Mouse (Mus musculus): ENCODE results near the gene Rab9.
"Not testable (repeated sequence)": the region's sequence is repeated elsewhere in the genome, so short reads cannot be mapped to it uniquely, and the experiment has no call there.

Rab9 gene

DNA sequence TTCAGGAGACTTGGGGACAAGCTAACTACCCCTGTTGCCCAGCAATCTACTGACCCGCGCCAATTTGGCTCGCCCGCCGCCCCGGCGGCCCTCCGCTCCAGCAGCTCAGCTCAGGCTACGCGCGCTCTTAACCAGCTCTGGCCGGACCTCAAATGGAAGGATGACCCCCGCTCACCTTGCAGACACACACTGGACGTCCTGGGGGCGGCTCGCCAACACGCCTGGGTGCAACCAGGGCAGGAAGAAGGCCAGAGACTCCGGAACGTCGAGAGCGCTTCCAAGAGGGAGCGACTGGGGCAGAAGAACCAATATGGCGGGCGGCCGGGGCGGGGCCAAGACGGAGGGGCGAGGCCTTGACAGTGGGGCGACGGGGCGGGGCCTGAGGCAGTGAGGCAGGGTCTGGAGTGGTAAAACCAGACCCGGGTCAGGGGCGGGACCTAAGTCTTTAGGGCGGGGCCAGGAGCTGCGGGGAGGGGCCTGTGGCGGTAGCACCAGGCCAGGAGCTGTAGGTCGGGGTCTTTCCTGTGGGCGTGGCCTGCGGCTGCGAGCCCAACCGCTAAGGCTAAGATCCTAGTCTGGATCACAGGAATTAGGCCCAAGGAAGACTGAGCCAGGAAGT, at the start of gene Rab9:
Rab9 (minus strand) TSS at position 503 of the 619 bp plus-strand sequence.
- peak; percentile 90 for DNase-seq (ENCODE audit: low spot score)

DNA sequence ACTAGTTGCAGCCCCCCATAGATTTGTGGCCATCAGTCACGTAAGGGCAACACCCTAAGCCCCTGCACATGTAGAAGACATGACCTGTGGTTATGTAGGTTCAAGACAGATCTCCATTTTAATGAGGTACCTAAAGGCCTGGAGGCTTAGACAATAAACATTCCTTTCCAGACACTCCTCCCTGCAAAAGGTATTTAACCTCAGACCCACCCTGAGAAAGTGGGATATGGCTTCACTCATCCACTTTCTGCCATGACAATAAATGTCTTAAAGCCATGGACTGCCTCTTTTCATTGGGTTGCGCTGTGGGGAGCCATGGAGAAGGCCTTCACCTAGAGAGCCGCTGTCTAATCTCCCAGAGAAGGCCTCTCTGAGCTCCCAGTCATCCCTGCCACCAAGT, 48.5 kb upstream of the Rab9 start:
- no peak for DNase-seq (ENCODE audit: low spot score)

- DNase-seq (ENCODE audit: low spot score) = no peak
Observed at GRCm38 (mm10) chrX:166525637-166526315, 46.1 kb upstream of the Rab9 start.

DNA sequence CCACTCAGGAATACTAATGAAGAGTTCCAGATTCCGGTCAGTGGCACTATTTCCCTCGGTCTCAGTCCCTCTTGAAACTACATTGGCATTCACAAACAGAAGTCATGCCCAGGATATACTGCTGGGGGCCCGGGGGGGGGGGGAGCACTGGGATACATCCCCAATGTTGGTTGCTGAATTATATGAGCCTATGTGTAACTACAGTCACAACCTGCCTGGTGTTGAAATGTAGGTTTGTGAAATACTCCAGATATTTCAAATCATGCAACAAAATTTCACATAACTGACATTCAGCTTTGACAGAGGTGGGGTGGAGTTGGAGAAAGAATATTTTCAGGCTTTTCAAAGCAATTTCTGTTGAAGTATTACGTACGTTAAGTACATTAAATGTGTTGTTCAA, 41.1 kb upstream of the Rab9 start:
- DNase-seq (ENCODE audit: low spot score) = no peak

DNA sequence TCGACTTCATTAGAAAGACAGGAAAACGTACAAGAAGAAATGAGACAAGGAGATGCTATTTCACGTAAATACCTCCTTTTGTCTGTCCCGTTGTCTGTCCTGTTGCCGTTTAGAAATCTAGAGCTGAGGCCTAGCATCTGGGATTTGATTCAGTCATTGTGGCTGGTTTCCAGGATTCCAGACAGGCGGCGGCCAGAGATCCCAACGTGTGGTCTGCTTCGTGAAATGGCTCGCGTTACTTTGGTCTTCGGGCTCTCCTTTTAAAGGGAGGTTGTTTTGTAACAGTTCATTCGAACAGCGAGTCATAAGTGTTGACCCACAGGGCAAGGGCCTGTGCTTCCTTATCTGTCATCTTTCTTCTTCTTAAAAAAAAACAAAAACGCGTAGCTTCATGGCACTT, 38.7 kb upstream of the Rab9 start, which contains the start of gene Tceanc:
Tceanc (minus strand) TSS at position 223 of the 400 bp plus-strand sequence.
- no peak for DNase-seq (ENCODE audit: low spot score)

DNA sequence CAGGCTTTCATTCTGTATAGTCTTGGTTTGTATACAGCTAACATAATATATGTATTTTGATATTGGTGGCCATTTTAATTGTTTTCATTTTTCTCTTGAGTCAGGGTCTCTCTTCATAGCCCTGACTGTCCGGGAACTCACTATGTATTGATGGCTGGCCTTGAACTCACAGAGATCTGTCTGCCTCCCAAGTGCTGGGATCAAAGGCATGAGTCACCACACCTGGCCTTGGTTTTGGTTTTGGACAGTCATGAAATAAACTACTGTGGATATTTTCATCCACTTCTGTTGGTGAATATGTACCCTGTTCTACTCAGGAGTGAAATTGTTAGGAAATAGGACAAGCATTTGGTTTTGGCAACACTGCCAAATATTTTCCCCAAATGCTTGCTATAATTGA, 37.0 kb upstream of the Rab9 start:
- no peak for DNase-seq (ENCODE audit: low spot score)

GRCm38 (mm10) chrX:166515923-166516322, 36.3 kb upstream of the Rab9 start:
- DNase-seq (ENCODE audit: low spot score) = no peak

DNA sequence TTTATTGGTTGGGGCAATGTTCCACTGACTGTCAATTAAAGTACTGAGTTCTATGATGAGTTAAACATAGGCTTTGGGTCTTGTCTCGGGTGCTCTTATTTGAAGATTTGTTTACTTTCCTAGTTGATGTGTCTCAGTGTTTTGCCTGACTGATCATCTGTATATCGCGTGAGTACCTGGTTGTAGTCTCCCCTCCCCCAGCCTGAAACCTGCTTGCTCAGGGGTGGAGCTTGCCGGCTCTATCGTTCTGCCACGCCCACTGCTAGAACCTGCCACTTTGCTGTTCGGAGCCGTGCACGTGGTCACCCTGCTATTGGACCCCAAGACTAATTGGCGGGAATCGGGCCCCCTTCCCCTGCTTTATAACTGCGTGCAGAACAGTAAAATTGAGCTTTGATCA, 34.4 kb upstream of the Rab9 start:
- DNase-seq (ENCODE audit: low spot score) = not testable (repeated sequence)

- peak; percentile 15 for DNase-seq (ENCODE audit: low spot score)
Observed at GRCm38 (mm10) chrX:166512071-166512470, 32.4 kb upstream of the Rab9 start.

DNA sequence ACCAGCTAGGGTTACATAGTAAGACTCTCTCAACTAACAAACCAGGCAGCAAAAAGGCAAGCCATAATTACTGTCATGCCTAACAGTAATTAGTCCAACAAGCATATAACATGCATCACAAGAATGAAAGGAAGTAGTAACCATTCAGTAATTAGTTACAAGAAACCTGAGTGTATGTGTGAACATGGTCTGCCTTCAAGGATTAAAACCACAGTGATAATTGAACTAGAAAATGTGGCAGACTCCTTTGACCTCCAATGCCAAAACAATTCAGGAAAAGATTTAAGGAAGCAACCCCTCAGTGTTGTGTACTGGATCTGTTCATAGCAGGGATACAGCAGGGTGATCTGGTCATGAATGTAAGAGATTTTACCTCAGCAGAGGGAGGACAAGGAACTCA, 31.4 kb upstream of the Rab9 start:
- DNase-seq (ENCODE audit: low spot score) = no peak

DNA sequence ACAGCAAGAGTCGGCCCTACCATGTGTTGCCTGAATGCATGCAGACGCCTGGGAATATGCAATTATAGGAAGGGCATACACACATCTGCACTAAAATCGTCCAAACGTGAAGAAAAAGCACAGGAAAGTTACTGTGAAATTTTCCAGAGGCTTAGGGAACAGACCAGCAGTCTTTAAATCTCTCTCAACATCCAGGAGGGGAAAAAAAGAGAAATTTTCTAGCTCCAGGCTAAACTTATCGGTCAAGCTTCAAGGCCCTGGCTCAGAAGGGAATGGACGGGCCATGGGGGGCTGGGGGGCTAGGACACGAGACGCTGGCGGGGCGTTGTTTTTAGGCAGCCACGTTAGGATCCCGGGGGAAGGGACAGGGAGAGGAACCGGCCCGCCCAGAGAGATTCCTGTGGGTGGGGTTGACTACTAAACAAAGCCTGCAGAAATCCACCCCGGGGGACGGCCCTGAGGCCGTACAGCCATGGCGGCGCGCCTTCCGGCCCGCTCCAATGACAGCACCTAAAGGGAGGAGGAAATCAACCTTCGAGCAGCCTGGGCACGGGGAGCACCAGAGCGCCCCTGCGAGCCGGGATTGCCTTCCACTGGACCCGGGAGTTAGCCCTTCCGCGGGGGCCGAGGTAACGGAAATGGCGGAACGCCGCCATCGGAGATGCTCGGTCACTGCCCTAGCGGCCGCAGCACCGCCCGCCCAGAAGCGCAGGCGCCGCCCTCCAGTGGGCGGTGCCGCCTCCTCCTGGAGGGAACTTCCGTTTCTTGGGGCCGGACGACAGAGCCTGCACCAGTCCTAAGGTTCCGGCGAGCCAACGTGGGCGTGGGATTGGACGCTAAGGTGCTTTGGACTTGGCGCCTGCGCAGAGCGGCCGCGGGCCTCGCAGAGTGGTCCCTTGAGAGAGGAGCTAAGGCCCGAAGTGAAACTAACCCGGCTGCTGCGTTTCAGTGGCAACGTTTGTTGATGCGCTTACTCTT, 30.4 kb upstream of the Rab9 start:
- DNase-seq (ENCODE audit: low spot score) = peak; percentile 90

- DNase-seq (ENCODE audit: low spot score) = no peak
Observed at GRCm38 (mm10) chrX:166504421-166504820, 24.8 kb upstream of the Rab9 start.

GRCm38 (mm10) chrX:166499496-166500190, 20.0 kb upstream of the Rab9 start:
- DNase-seq (ENCODE audit: low spot score) = no peak

- DNase-seq (ENCODE audit: low spot score) = no peak
Observed at GRCm38 (mm10) chrX:166497771-166498170, 18.1 kb upstream of the Rab9 start.

- DNase-seq (ENCODE audit: low spot score) = no peak
Observed at GRCm38 (mm10) chrX:166495052-166495451, 15.4 kb upstream of the Rab9 start.

DNA sequence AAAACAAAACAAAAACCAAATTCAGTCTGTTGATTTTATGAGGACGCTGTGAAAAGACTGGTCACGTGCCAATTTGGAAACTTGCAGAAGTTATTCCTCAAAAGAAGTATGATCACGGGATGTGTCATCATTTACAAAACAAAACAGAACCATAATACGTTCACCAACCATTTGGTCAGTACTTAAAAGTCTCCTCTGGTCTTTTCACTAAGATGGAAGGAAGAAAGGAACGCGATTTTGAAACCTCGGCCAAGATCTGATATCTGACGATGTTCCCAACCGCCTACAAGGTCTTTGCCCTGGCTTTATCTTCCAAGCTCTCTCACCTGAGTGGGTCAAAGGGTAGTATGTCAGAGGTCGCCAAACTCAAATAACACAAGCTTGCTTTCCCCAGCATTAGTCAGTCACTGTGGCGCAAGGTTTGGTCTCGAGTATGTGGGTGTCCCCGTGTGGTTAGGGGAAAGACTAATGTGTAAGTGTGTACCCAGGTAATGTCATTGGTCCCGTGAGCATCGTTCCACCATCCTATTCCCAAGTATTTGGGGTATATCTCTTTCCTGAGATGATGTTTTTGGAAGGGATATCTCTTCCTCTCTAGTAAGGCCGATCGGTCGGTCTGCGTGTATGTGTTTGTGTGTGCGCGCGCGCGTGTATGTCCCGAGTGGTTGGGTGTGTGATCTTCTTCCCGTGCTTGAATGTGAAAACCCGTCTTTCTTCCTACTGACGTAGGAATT, 869 bp downstream of the Rab9 start:
- DNase-seq (ENCODE audit: low spot score) = peak; percentile 6

DNA sequence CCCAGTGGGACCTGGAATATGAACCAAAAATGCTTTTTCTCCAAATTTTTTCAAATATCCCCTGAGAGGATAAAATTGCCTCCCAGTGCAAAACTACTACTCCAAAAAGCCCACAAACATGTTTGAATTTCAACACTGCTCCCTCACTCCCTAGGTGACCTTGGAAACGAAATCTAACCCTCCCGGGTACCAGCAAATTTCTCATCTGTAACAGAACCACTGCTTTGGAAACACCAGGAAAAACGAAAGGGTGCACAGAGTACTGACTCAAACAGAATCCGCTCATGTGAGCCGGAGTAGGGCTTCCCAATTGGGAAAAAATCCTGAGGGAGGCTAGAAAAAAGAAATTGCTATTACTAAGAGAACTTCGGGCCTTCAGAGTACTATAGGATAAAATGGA, 2.3 kb downstream of the Rab9 start:
- no peak for DNase-seq (ENCODE audit: low spot score)

DNA sequence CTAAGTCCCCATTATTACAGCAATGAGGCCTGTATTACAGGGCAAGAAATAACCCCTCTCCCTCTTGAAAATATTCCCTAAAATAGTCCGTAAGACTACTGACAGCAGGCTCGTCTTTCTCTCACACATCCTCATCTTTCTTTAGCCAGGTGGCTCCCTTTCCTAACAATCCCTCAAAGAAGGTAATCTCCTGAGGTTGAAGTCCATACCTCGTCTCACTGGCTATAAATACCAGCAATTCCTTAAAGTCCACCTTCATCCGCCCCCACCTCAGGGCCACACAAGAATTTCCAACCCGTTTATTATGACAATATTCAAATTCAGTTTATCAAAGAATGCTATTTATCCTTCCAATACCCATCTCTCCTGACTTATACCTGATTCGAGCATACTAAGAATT, 7.1 kb downstream of the Rab9 start:
- no peak for DNase-seq (ENCODE audit: low spot score)

- DNase-seq (ENCODE audit: low spot score) = no peak
Observed at GRCm38 (mm10) chrX:166468321-166468720, 11.3 kb downstream of the Rab9 start.

- DNase-seq (ENCODE audit: low spot score) = no peak
Observed at GRCm38 (mm10) chrX:166455525-166455924, 24.1 kb downstream of the Rab9 start.

GRCm38 (mm10) chrX:166454331-166454730, 25.3 kb downstream of the Rab9 start:
- no peak for DNase-seq (ENCODE audit: low spot score)

All from layer of hippocampus, adult 11-12 months (tissue).